Mouse (Mus musculus): ENCODE data around the gene Emc9.

- TF ChIP-seq POLR2A (IDR thresholded peaks at IDR 0.05; ENCODE audit: borderline replicate concordance, control insufficient read depth, low read depth, low read length) (no peak), CTCF (IDR thresholded peaks at IDR 0.05; ENCODE audit: control insufficient read depth, insufficient read depth, low read length) (no peak)
Measured at GRCm38 (mm10) chr14:55576376-55576775, 8.7 kb downstream of the Emc9 start.

Measured in bone marrow, adult 2 months (tissue).